Mouse (Mus musculus): ENCODE measurements around the gene Chd3.

Chd3 gene

GRCm38 (mm10) chr11:69366157-69366854 lies 2.9 kb downstream of the Chd3 start:
- DNase-seq (ENCODE audit: low read depth), result peak; percentile 100

GRCm38 (mm10) chr11:69365722-69366121 lies 3.5 kb downstream of the Chd3 start:
- DNase-seq (ENCODE audit: low read depth), result no peak

DNA sequence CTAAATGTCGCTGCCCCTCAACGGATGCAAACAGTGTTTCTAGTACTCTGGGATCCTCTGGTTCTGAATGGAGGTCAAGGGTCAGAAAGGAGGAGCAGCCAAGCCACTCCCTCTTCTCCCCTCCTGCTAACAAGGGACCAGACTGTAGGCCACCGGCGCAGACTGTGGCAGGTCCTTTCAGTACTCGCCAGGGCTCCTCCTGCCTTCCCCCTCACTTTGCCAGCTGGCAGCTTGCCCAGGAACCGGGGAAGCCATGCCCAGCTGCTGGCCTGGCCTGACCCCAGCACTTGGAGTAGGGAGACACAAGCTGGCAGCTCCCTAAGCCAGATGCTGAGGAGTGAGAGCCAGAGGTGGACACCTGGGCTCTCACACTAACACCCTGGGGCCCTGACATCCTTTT lies 4.3 kb downstream of the Chd3 start:
- peak; percentile 89 for DNase-seq (ENCODE audit: low read depth)

DNA sequence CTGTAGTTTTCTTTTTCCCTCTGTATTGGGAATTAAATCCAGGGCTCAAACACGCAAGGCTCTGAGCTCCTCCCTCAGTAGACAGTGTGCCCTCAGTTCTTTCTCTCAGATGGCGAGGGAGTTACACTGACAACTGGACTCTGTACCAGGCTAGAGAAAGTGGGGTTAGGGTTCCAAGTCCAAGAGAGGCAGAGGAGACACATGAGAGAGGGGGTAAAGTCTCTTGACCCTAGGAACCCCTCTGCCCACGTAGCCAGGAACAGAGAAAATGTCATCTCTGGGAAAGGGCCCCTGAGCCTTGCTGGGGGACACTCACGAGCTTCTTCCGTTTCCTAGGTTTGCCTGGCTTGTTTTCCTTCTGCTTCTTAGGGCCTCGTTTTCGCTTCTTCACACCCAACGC lies 4.8 kb downstream of the Chd3 start:
- no peak for DNase-seq (ENCODE audit: low read depth)

DNA sequence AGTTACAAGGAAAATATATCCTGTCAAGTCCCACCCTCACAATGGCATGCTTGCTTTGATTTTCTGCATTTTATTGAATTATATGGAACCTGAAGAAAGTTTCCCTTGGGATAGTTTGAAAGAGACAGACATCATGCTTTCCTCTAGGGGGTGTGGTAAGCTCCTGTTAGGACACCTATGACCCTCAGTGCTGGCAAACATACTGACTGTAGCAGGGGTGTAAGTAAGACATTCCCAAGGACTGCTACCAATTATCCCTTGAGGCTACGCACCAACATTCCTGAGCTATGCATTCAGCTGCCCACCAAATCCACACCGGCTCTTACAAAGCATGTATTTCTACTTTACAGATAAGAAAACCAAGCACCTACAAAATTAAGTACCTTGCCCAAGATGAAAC lies 6.7 kb downstream of the Chd3 start:
- DNase-seq (ENCODE audit: low read depth), result peak; percentile 68

- no peak for DNase-seq (ENCODE audit: low read depth)
These were observed 7.2 kb downstream of the Chd3 start for GRCm38 (mm10) chr11:69362021-69362420.

- no peak for DNase-seq (ENCODE audit: low read depth)
These were observed 11.5 kb downstream of the Chd3 start for GRCm38 (mm10) chr11:69357690-69358089.

DNA sequence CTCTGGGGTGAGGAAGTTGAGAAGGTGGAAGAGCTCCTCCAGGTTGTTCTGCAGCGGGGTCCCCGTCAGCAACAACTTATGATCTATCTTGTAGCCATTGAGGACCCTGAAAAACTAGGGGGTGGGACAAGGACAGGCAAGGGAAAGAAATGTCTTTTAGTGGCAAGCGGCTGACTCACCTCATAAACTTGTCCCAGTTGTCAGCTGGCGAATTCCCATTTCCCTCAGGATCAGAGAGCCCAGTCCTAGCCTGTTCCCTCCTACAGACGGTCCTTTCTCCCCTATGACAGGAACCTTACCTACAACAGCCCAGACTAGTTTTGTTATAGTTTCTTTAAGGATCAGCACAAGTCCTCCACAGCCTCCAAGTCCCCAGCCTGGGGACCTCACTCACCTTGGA lies 12.7 kb downstream of the Chd3 start:
- DNase-seq (ENCODE audit: low read depth), result no peak

GRCm38 (mm10) chr11:69346441-69346840 lies 22.8 kb downstream of the Chd3 start:
- DNase-seq (ENCODE audit: low read depth), result no peak

DNA sequence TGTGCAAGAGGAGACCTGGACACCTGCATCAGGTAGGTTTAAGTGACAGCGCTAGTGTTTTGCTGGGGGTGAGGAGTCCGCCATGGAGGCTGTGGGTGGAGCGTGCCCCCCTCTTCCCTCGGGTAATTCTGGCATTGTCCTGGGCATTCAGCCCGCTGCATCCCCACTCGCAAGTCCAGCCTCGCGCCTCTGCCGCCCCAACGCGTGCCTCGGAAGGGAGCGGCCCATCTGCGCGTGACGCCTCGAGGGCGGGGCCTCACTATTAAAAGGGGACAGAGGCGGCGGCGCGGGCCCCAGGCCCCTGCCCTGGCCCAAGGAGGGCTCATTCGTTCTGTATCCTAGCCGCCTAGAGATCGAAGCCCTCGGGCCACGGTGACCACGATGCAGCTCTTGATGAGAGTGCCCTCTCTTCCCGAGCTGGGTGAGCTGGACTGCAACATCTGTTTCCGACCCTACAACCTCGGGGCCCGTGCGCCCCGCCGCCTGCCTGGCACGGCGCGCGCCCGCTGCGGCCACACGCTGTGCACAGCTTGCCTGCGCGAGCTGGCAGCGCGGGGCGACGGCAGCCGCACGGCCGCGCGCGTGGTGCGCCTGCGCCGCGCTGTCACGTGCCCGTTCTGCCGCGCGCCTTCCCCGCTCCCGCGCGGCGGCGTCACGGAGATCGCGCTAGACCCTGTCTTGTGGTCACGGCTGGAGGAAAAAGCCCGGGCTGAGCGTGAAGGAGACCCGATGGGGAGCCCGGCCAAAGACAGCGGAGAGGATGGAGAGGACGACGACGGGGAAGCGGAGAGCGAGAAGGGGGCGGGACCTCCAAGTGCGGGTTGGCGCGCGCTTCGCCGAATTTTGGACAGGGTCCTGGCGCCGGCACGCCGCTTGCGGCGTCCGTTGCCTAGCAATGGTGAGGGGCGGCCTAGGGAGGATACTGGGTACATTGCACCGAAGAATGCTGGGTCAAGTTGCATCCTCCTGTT lies 28.8 kb downstream of the Chd3 start, which contains the start of gene Rnf227:
TSS of gene Rnf227 (plus strand) at position 301 of the 971 bp plus-strand sequence.
- DNase-seq (ENCODE audit: low read depth), result no peak

GRCm38 (mm10) chr11:69334796-69335195 lies 34.4 kb downstream of the Chd3 start:
- peak; percentile 74 for DNase-seq (ENCODE audit: low read depth)

GRCm38 (mm10) chr11:69333922-69334321 lies 35.3 kb downstream of the Chd3 start:
- DNase-seq (ENCODE audit: low read depth), result peak; percentile 67

DNA sequence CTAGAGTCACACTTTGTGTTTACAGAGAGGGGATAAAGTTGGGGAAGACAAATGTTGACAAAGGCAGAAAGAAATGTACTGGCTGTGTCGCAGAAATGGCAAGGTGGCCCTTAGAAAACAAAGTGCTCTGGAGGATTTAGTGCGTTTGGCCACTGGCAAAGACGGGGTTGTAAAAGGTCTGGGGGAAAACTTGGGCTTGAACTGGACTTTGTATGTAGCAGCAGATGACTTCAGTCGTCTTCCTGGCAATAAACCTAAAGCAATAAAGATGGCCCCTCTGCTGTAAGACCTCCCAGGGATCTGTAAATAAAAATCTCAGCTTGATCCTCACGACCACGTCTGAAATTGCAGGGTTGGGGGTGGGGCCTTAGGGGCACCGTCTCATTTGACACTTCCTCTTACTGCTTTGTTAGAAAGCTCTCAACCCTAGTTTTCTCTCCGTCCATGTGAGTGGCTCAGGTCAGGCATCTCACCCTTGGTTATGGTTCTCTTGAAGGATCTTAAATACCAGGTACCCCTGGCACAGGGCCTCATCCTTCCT lies 36.4 kb downstream of the Chd3 start:
- DNase-seq (ENCODE audit: low read depth), result no peak

DNA sequence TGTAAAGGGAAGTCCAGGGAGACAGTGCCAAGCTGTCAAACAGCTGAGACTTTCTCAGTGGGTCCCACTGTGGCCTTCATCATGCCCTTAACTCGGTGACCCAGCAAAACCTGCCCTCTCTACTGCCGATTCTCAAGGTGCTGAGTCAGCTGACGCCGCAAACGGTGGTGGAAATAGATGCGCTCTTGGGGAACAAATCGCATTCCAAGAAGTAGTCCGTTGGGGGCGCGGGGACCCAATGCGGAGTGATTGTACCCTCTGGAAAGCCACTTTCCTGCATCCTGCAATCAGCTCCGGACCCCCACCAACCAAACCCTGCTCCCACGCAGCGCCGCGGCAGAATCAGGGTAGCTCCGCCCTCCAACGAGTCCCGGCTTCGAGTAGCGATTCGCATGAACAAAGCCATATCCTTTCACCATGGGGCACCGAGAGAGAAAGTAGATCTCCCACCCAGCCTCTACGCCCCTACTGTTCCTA lies 37.2 kb downstream of the Chd3 start:
- DNase-seq (ENCODE audit: low read depth), result peak; percentile 49

GRCm38 (mm10) chr11:69331152-69331551 lies 38.1 kb downstream of the Chd3 start:
- no peak for DNase-seq (ENCODE audit: low read depth)

- DNase-seq (ENCODE audit: low read depth), result no peak
These were observed 40.7 kb downstream of the Chd3 start for GRCm38 (mm10) chr11:69328517-69328916.

DNA sequence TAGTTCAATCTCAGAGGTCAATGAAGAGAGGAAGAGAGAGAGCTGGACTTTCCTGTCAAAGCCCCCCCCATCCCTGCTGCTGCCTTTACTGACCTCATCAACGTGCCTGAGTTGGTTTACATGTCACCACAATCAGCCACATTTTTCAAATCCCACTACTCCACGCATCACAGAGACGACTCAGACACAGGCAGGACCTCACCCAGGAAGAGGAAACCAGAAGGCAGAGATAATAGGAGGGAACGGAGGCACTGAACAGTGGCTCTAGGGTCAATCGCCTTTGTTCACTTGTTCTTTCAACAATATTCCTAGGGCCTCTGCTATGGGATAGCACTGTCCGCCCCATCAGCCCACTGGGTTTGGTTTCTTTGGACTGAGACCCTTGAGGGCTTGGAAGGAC lies 41.6 kb downstream of the Chd3 start:
- no peak for DNase-seq (ENCODE audit: low read depth)

DNA sequence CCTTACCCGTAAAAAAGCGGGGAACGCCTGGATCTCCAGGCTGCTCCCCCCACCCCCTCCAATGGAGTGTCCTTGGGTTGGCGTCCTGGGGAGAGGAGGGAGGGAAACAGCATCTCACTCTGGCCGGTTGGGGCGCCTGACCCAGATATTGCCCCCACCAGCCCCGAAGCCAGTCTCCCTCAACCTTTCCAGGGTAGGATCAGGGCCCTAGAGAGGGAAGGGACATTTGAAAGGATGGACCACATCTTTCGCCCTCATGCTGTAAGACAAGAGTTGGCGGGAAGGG lies 42.1 kb downstream of the Chd3 start:
- no peak for DNase-seq (ENCODE audit: low read depth)

DNA sequence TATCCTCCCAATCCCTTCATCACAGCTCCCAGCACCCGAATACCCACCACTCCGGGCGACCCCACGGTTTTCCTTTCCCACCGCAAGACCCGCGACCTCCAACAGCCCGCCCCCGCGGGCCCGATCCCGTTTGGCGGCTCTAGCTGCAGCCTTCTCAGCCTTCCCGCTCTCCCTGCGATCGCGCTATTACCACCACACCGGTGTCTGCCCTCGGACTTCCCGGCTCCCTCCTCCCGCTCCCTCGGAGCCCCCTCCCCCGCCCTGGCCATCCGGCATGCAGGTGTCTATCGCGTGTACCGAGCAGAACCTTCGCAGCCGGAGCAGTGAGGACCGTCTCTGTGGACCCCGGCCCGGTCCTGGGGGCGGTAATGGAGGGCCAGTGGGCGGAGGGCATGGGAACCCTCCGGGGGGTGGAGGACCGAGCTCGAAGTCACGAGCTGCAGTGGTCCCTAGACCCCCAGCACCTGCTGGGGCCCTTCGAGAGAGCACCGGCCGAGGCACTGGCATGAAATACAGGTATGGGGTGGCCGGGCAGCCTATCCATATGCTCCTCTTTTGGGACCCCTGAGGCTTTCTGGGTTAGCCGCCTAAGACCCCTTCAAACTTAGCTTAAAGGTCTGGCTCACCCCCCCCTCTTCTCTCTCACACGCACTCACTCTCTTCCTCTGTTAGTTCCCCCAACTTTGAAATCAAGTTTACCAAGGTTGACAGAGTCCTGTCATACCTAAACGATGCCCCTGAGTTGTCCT lies 42.6 kb downstream of the Chd3 start:
- DNase-seq (ENCODE audit: low read depth), result peak; percentile 36

DNA sequence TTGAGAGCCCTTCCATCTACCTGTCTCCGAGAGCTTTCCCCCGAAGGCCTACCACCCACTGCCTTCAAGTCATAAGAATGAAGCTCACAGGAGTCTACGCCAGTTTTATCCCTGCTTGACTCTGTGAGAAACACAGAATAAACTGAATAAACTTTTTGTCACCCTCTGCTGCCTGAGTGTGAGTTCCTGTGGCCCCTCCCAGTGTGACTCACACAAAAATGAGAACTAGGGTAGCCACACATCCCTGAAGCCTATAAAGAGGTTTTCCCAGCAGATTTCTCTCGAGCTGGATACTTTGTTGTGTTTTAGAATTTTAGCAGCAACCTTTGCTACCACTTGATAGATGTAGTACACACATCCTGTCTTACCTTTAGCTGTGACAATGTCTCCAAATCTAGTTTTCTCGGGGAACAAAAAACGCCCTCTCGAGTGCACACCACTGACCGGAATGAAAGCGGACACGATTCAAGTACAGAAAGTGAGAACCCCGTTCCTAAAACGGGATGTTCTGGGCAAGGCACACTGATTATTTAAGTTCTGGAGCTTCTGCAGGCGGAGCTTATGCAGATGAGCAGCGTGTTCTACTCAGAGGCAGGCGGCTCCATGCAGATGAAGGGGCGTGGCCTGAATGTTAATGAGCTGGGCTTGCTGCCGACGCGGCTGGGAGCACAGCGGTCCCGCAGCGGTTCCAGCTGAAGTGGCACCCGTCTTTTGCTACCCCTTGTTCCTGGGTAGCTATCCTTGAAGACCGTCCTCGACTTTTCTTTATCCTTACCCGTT lies 43.4 kb downstream of the Chd3 start, which contains the start of gene Kcnab3:
TSS of gene Kcnab3 (plus strand) at position 631 of the 780 bp plus-strand sequence.
- peak; percentile 88 for DNase-seq (ENCODE audit: low read depth)

GRCm38 (mm10) chr11:69324749-69325148 lies 44.5 kb downstream of the Chd3 start:
- DNase-seq (ENCODE audit: low read depth), result no peak
